Mouse (Mus musculus) megakaryocyte-erythroid progenitor cell, adult 5-6 weeks (primary cell): Measurements from ENCODE around the gene Whamm. TPM values are rescaled to one million over a fixed set of nuclear protein-coding genes. Genes with fewer than 3 reads are reported as not detected.
A peak's percentile ranks its signal among the peaks of the same experiment; 100 is the strongest.

ENCODE experiments used
- ATAC-seq: replicated peaks from 2 replicates; pipeline ENCODE4 v1.8.0; 2016; ENCODE audit warnings: mild to moderate bottlenecking, inconsistent platforms; ENCODE audit not compliant: severe bottlenecking, poor library complexity, low FRiP score, low TSS enrichment
- total RNA-seq, 2 experiments: library from RNA; stranded (forward) in 1 of 2; stranded (reverse) in 1 of 2; fragments of 200-1000, 215-1000 nt in 1 of 2; fragments of >200 nt in 1 of 2; fragmentation: Nextera tagmentation in 1 of 2; gene quantifications; 2 replicates each; pipeline ENCODE4 v1.2.3; 2014 to 2017

The Whamm gene
- total RNA-seq (2014; fragmentation: Nextera tagmentation) (13.5 and 21.5 TPM in 2 replicates), total RNA-seq (2017) (17.7 and 33.8 TPM in 2 replicates)

GRCm38 (mm10) chr7:81571108-81571940 lies at the start of gene Whamm:
Whamm (plus strand) TSS chr7:81571266.
- peak; percentile 97 for ATAC-seq

- ATAC-seq = peak; percentile 98
Measured at GRCm38 (mm10) chr7:81523008-81523662, 47.9 kb upstream of the Whamm start.

- no peak for ATAC-seq
Measured at GRCm38 (mm10) chr7:81523663-81524017, 47.4 kb upstream of the Whamm start.

GRCm38 (mm10) chr7:81528918-81529317 lies 42.1 kb upstream of the Whamm start:
- no peak for ATAC-seq

GRCm38 (mm10) chr7:81531462-81531861 lies 39.6 kb upstream of the Whamm start:
- ATAC-seq = no peak

GRCm38 (mm10) chr7:81536478-81536877 lies 34.6 kb upstream of the Whamm start:
- ATAC-seq = no peak

GRCm38 (mm10) chr7:81538070-81538675 lies 32.9 kb upstream of the Whamm start:
- ATAC-seq = peak; percentile 49; the same call in 1 of the 2 replicates

- no peak for ATAC-seq
Measured at GRCm38 (mm10) chr7:81539565-81539964, 31.5 kb upstream of the Whamm start.

GRCm38 (mm10) chr7:81540999-81541398 lies 30.1 kb upstream of the Whamm start:
- ATAC-seq = no peak

GRCm38 (mm10) chr7:81541924-81542524 lies 29.0 kb upstream of the Whamm start:
- ATAC-seq = no peak

GRCm38 (mm10) chr7:81542934-81543333 lies 28.1 kb upstream of the Whamm start:
- no peak for ATAC-seq

GRCm38 (mm10) chr7:81548864-81549263 lies 22.2 kb upstream of the Whamm start:
- ATAC-seq = no peak

- no peak for ATAC-seq
Measured at GRCm38 (mm10) chr7:81553589-81553988, 17.5 kb upstream of the Whamm start.

- ATAC-seq = no peak; the same call in 1 of the 2 replicates
Measured at GRCm38 (mm10) chr7:81554369-81554768, 16.7 kb upstream of the Whamm start.

- no peak for ATAC-seq
Measured at GRCm38 (mm10) chr7:81556839-81557238, 14.2 kb upstream of the Whamm start.

GRCm38 (mm10) chr7:81557252-81557984 lies 13.6 kb upstream of the Whamm start:
- no peak for ATAC-seq

GRCm38 (mm10) chr7:81557985-81558360 lies 13.1 kb upstream of the Whamm start:
- ATAC-seq = no peak

- no peak for ATAC-seq
Measured at GRCm38 (mm10) chr7:81559231-81559980, 11.7 kb upstream of the Whamm start.
